Comparison of ENCODE assay signal across 25 mouse cellular contexts in the genomic region with DNA sequence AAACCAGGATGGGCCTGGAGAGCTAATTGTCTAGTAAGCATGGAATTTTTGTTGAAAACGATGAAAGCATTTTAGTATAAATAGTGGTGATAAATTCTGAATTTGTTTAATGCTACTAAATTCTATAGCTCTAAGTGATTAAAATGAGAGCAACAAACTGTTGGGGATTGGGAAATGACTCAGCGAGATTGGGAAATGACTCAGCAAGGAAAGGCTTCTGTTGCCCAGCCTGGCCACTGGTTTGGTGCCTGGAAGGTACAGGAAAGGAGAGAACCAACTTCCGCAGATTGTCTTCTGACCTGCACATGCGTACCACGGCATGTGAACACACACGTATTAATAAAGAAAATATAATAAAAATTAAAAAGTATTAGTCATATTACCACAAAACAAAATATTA.
"Had no signal": no experiment of that assay in that cellular context is flagged by ENCODE, and none has a peak within 500 bp of the region (broad histone marks: within the 10 kb centered on the region; RNA-seq: fewer than 3 reads in every experiment).

No protein-coding gene starts in this region.

- H3K9ac ChIP-seq: heart, embryonic 12.5 days; hindbrain, embryonic 12.5 days; hindbrain, embryonic 14.5 days; intestine, embryonic 15.5 days; limb, embryonic 13.5 days; limb, embryonic 15.5 days; liver, embryonic 13.5 days; liver, embryonic 15.5 days; liver, postnatal 0 days had no signal

- DNase-seq: gastrocnemius, postnatal 14 days; gastrocnemius, postnatal 36 days; heart, adult 18-20 months; heart, postnatal 10 days; kidney, adult 18-20 months; kidney, adult 8-10 months; kidney, postnatal 14 days; kidney, postnatal 36 days; layer of hippocampus, adult 9-11 months; layer of hippocampus, postnatal 36 days; left cerebral cortex, postnatal 4 days; liver, embryonic 13.5 days; liver, postnatal 0 days had no signal

- H3K36me3 ChIP-seq: heart, embryonic 10.5 days; heart, embryonic 12.5 days; hindbrain, embryonic 12.5 days; intestine, embryonic 15.5 days; limb, embryonic 13.5 days; limb, embryonic 15.5 days; liver, embryonic 13.5 days; liver, embryonic 15.5 days had no signal

- H3K4me2 ChIP-seq: heart, embryonic 12.5 days; hindbrain, embryonic 12.5 days; hindbrain, embryonic 14.5 days; intestine, embryonic 15.5 days; limb, embryonic 13.5 days; limb, embryonic 15.5 days; liver, embryonic 13.5 days; liver, embryonic 15.5 days had no signal

- H3K9me3 ChIP-seq: heart, embryonic 10.5 days; heart, embryonic 12.5 days; hindbrain, embryonic 12.5 days; intestine, embryonic 15.5 days; limb, embryonic 13.5 days; liver, embryonic 13.5 days; liver, embryonic 15.5 days had no signal

- H3K27me3 ChIP-seq: heart, embryonic 12.5 days; hindbrain, embryonic 12.5 days; intestine, embryonic 15.5 days; limb, embryonic 13.5 days; limb, embryonic 15.5 days; liver, embryonic 13.5 days; liver, embryonic 15.5 days had no signal

- H3K4me1 ChIP-seq: heart, embryonic 10.5 days; heart, embryonic 12.5 days; hindbrain, embryonic 12.5 days; intestine, embryonic 15.5 days; limb, embryonic 13.5 days; limb, embryonic 15.5 days; liver, embryonic 13.5 days; liver, embryonic 15.5 days had no signal

- ATAC-seq: hindbrain, embryonic 16.5 days; inflammation-experienced regulatory T-cells, adult 6 months; intestine, embryonic 15.5 days; intestine, postnatal 0 days; liver, postnatal 0 days had no signal

- H3K4me3 ChIP-seq: heart, embryonic 10.5 days; heart, embryonic 12.5 days; hindbrain, embryonic 12.5 days; intestine, embryonic 15.5 days; limb, embryonic 13.5 days; limb, embryonic 15.5 days; liver, embryonic 13.5 days; liver, embryonic 15.5 days had no signal

- H3K27ac ChIP-seq: heart, embryonic 10.5 days; hindbrain, embryonic 12.5 days; hindbrain, embryonic 14.5 days; intestine, embryonic 15.5 days; kidney, postnatal 0 days; limb, embryonic 13.5 days; limb, embryonic 15.5 days; liver, embryonic 13.5 days; liver, embryonic 15.5 days had no signal
